Mouse (Mus musculus): Measurements from ENCODE around the gene Ano10. TPM values are rescaled to one million over a fixed set of nuclear protein-coding genes. Genes with fewer than 3 reads are reported as not detected.

Ano10 gene
- 32.6 and 34.9 TPM in 2 replicates for polyA plus RNA-seq (2015; fragmentation: Nextera tagmentation; extraction: Ambion mirVana)

GRCm38 (mm10) chr9:122294242-122294881, at the start of gene Ano10:
Ano10 (minus strand) TSS chr9:122294423.
- Histone ChIP-seq H3K9me3 (replicated peaks; ENCODE audit: low read length) (no peaks in the 10 kb centered on the region), H3K27me3 (ENCODE audit: insufficient read depth, low read length) (no peaks in the 10 kb centered on the region), H3K4me2 (ENCODE audit: low read length) (peak within 1 kb of the TSS; percentile 79), H3K9ac (ENCODE audit: low read depth, low read length) (peak within 1 kb of the TSS; percentile 85), H3K27ac (peak within 1 kb of the TSS; percentile 79), H3K4me3 (replicated peaks; ENCODE audit: low read depth, low read length) (peak within 1 kb of the TSS; percentile 81), H3K4me1 (replicated peaks; ENCODE audit: insufficient read depth, low read length) (peaks cover 10% of the 10 kb centered on the region), H3K36me3 (ENCODE audit: insufficient read depth, low read length) (no peaks in the 10 kb centered on the region)
- WGBS = under 1% methylated on average over 51 of the region's 51 CpGs
- peak; percentile 99 for DNase-seq (ENCODE audit: low spot score)
- peak; percentile 96 for ATAC-seq (replicated peaks; ENCODE audit: low FRiP score, low read depth)
- TF ChIP-seq CTCF (IDR thresholded peaks at IDR 0.05; ENCODE audit: low read depth) = peak; percentile 60

DNA sequence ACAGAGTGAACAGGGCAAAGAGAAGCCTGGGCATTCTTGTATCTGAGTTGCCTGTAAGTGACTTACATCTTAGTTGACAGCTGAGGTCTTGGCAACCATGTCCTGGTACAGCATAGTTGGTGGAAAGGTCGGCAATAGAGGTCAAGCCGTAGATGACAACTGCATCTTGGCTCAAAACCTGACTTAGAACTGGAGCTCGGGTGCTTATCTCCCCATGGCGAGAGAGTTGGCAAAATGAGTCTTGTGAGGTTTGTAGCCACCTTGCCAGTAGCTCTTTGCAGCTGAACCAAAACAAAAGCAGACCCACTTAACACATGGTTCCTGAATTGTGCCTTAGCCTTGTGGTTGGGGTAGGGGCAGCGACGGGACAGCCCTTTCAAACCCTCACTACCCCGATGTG, 49.2 kb upstream of the Ano10 start:
- Histone ChIP-seq H3K9ac (ENCODE audit: low read depth, low read length) (no peak overlapping the region), H3K27me3 (ENCODE audit: insufficient read depth, low read length) (no peaks in the 10 kb centered on the region), H3K4me1 (replicated peaks; ENCODE audit: insufficient read depth, low read length) (no peaks in the 10 kb centered on the region), H3K4me3 (replicated peaks; ENCODE audit: low read depth, low read length) (no peak overlapping the region), H3K4me2 (ENCODE audit: low read length) (no peak overlapping the region), H3K27ac (no peak overlapping the region), H3K36me3 (ENCODE audit: insufficient read depth, low read length) (no peaks in the 10 kb centered on the region), H3K9me3 (replicated peaks; ENCODE audit: low read length) (no peaks in the 10 kb centered on the region)
- whole genome bisulfite sequencing = 86% methylated on average over 7 of the region's 7 CpGs
- DNase-seq (ENCODE audit: low spot score) = no peak
- no peak for ATAC-seq (replicated peaks; ENCODE audit: low FRiP score, low read depth)
- TF ChIP-seq CTCF (IDR thresholded peaks at IDR 0.05; ENCODE audit: low read depth) = no peak

GRCm38 (mm10) chr9:122339972-122340371, 45.7 kb upstream of the Ano10 start:
- H3K27me3 ChIP-seq (ENCODE audit: insufficient read depth, low read length) = no peaks in the 10 kb centered on the region
- TF ChIP-seq CTCF (IDR thresholded peaks at IDR 0.05; ENCODE audit: low read depth) = no peak
- H3K4me3 ChIP-seq (replicated peaks; ENCODE audit: low read depth, low read length) = no peak overlapping the region
- H3K36me3 ChIP-seq (ENCODE audit: insufficient read depth, low read length) = no peaks in the 10 kb centered on the region
- no peak overlapping the region for H3K9ac ChIP-seq (ENCODE audit: low read depth, low read length)
- H3K27ac ChIP-seq = no peak overlapping the region
- 49% methylated on average over 5 of the region's 5 CpGs for WGBS
- ATAC-seq (replicated peaks; ENCODE audit: low FRiP score, low read depth) (no peak), DNase-seq (ENCODE audit: low spot score) (no peak)
- H3K4me2 ChIP-seq (ENCODE audit: low read length) = no peak overlapping the region
- no peaks in the 10 kb centered on the region for H3K4me1 ChIP-seq (replicated peaks; ENCODE audit: insufficient read depth, low read length)
- no peaks in the 10 kb centered on the region for H3K9me3 ChIP-seq (replicated peaks; ENCODE audit: low read length)

DNA sequence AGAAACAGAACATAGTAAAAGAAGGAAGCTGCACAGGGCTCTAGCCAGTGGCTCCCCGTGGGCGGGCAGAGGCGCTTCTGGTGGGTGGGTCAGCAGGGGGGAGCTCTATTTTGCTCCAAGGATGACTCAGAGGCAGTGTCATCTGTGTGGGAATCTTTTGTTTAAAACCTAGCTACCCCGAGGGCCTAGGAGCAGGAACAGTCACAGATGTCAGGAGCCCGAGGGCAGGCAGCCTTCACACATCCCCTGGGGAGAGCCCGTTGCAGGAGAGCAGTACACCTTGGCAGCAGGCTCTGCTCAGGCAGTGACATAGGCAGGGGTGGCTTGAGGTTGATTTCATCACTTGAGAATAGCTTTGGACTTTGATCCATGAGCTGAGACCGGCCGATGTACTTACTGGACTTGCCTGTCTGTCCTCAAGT, 43.3 kb upstream of the Ano10 start:
- DNase-seq (ENCODE audit: low spot score) = peak; percentile 12
- WGBS = 41% methylated on average over 8 of the region's 8 CpGs
- no peaks in the 10 kb centered on the region for H3K4me1 ChIP-seq (replicated peaks; ENCODE audit: insufficient read depth, low read length)
- TF ChIP-seq CTCF (IDR thresholded peaks at IDR 0.05; ENCODE audit: low read depth) = no peak
- H3K9me3 ChIP-seq (replicated peaks; ENCODE audit: low read length) = no peaks in the 10 kb centered on the region
- peak; percentile 80 for ATAC-seq (replicated peaks; ENCODE audit: low FRiP score, low read depth)
- H3K36me3 ChIP-seq (ENCODE audit: insufficient read depth, low read length) = no peaks in the 10 kb centered on the region
- H3K4me3 ChIP-seq (replicated peaks; ENCODE audit: low read depth, low read length) = no peak overlapping the region
- no peak overlapping the region for H3K9ac ChIP-seq (ENCODE audit: low read depth, low read length)
- H3K27ac ChIP-seq = no peak overlapping the region
- H3K4me2 ChIP-seq (ENCODE audit: low read length) = no peak overlapping the region
- H3K27me3 ChIP-seq (ENCODE audit: insufficient read depth, low read length) = no peaks in the 10 kb centered on the region

DNA sequence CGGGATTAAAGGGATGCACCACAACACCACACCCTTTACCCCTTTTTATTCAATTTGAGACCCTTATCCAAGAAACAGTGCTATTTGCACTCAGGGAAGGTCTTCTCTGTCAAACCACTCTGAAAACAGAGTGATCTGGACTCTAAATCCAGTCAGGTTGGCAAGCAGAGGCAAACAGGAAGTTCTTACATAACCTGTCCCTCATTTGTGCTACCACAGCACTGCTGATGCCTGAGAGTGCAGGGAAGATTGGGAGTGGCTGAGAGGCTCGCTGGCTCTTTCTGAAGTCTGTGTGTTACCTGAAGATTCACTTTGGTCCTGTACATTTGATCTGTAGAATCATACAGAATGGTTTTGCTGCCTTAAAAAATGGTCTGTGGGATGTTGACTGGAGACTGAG, 42.5 kb upstream of the Ano10 start:
- H3K9ac ChIP-seq (ENCODE audit: low read depth, low read length) = no peak overlapping the region
- WGBS = 68% methylated on average over 2 of the region's 2 CpGs
- no peaks in the 10 kb centered on the region for H3K9me3 ChIP-seq (replicated peaks; ENCODE audit: low read length)
- no peak for DNase-seq (ENCODE audit: low spot score)
- no peaks in the 10 kb centered on the region for H3K4me1 ChIP-seq (replicated peaks; ENCODE audit: insufficient read depth, low read length)
- no peak for ATAC-seq (replicated peaks; ENCODE audit: low FRiP score, low read depth)
- H3K27ac ChIP-seq = no peak overlapping the region
- no peak overlapping the region for H3K4me2 ChIP-seq (ENCODE audit: low read length)
- no peak for TF ChIP-seq CTCF (IDR thresholded peaks at IDR 0.05; ENCODE audit: low read depth)
- H3K4me3 ChIP-seq (replicated peaks; ENCODE audit: low read depth, low read length) = no peak overlapping the region
- H3K27me3 ChIP-seq (ENCODE audit: insufficient read depth, low read length) = no peaks in the 10 kb centered on the region
- H3K36me3 ChIP-seq (ENCODE audit: insufficient read depth, low read length) = no peaks in the 10 kb centered on the region

DNA sequence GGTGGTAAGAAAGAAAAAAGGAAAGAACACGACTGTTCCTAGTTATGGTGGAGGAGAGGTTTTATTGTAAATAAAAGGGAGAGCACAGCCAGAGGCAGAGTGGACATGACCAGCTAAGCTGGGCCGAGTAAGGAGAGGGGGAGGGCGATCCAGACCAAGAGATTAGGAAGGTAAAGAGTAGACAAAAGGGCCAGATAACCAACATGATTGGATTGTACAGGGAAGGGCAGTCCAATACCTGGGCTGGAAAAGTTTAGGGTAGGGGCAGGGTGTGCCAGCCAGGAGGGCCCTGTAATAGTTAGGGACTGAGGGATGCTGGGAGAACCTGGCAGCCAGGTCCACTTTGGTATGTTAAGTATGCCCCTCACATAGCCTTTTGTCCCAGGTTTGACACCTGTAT, 34.0 kb upstream of the Ano10 start:
- ATAC-seq (replicated peaks; ENCODE audit: low FRiP score, low read depth) (no peak), DNase-seq (ENCODE audit: low spot score) (no peak)
- Histone ChIP-seq H3K27me3 (ENCODE audit: insufficient read depth, low read length) (no peaks in the 10 kb centered on the region), H3K27ac (no peak overlapping the region), H3K36me3 (ENCODE audit: insufficient read depth, low read length) (no peaks in the 10 kb centered on the region), H3K4me3 (replicated peaks; ENCODE audit: low read depth, low read length) (no peak overlapping the region), H3K9me3 (replicated peaks; ENCODE audit: low read length) (no peaks in the 10 kb centered on the region), H3K4me1 (replicated peaks; ENCODE audit: insufficient read depth, low read length) (no peaks in the 10 kb centered on the region), H3K4me2 (ENCODE audit: low read length) (no peak overlapping the region), H3K9ac (ENCODE audit: low read depth, low read length) (no peak overlapping the region)
- 76% methylated on average over 3 of the region's 3 CpGs for WGBS
- no peak for TF ChIP-seq CTCF (IDR thresholded peaks at IDR 0.05; ENCODE audit: low read depth)

DNA sequence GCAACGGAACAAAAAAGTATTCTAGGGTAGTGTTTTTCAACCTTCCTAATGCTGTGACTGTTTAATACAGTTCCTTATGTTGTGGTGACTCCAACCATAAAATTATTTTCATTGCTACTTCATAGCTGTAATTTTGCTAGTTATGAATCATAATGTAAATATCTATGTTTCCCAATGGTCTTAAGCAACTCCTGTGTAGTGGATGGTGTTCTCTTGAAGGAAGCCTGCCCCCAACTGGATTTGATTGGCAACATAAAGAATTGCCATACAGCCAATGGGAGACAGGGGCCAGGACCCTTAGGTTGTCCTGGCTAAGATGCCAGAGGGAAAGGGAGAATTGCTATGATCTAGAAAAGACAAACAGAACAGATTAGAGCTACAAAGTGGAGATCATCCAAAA, 31.8 kb upstream of the Ano10 start:
- no peak for TF ChIP-seq CTCF (IDR thresholded peaks at IDR 0.05; ENCODE audit: low read depth)
- DNase-seq (ENCODE audit: low spot score) (no peak), ATAC-seq (replicated peaks; ENCODE audit: low FRiP score, low read depth) (no peak)
- H3K27ac ChIP-seq = no peak overlapping the region
- H3K9ac ChIP-seq (ENCODE audit: low read depth, low read length) = no peak overlapping the region
- H3K4me2 ChIP-seq (ENCODE audit: low read length) = no peak overlapping the region
- WGBS = 94% methylated on average over 1 of the region's 1 CpGs
- H3K9me3 ChIP-seq (replicated peaks; ENCODE audit: low read length) = no peaks in the 10 kb centered on the region
- H3K27me3 ChIP-seq (ENCODE audit: insufficient read depth, low read length) = no peaks in the 10 kb centered on the region
- no peak overlapping the region for H3K4me3 ChIP-seq (replicated peaks; ENCODE audit: low read depth, low read length)
- H3K4me1 ChIP-seq (replicated peaks; ENCODE audit: insufficient read depth, low read length) = no peaks in the 10 kb centered on the region
- no peaks in the 10 kb centered on the region for H3K36me3 ChIP-seq (ENCODE audit: insufficient read depth, low read length)

All from kidney, postnatal 0 days (tissue).